Mouse (Mus musculus) MEL (cell line): ENCODE measurements around the gene Arrb2. TPM values are rescaled to one million over a fixed set of nuclear protein-coding genes. Genes with fewer than 3 reads are reported as not detected.

Source experiments
- DNase-seq: peaks from one replicate; pipeline ENCODE4 v3.0.0; 2011; ENCODE audit warnings: low read depth, low spot score
- H3K27ac ChIP-seq: 2 replicates; pipeline ENCODE4 v1.5.1; 2012; ENCODE audit warnings: low read depth, mild to moderate bottlenecking, control low read depth, low read length, moderate library complexity; ENCODE audit not compliant: control insufficient read depth
- H3K27me3 ChIP-seq, 2 experiments: fragments of 150-350 bp in 1 of 2; sonication (generic) in 1 of 2; 2 replicates each; pipeline ENCODE4 v1.6.1; 2012; ENCODE audit warnings: low read length in 2 of 2, mild to moderate bottlenecking in 2 of 2, improper control_type of control experiment in 1 of 2, moderate library complexity in 1 of 2; ENCODE audit not compliant: insufficient read depth in 2 of 2, control insufficient read depth in 1 of 2
- H3K36me3 ChIP-seq, 2 experiments: 2 replicates each; pipeline ENCODE4 v1.6.1; 2012 to 2014; ENCODE audit warnings: low read length in 2 of 2, improper control_type of control experiment in 1 of 2, inconsistent platforms in 1 of 2, mild to moderate bottlenecking in 1 of 2; ENCODE audit not compliant: insufficient read depth in 2 of 2, control insufficient read depth in 1 of 2
- H3K4me1 ChIP-seq, 2 experiments: fragments of 150-350 bp in 1 of 2; sonication (generic) in 1 of 2; 2 replicates each; pipeline ENCODE4 v1.6.1; 2012; ENCODE audit warnings: low read length in 2 of 2, improper control_type of control experiment in 1 of 2, mild to moderate bottlenecking in 1 of 2; ENCODE audit not compliant: insufficient read depth in 2 of 2, control insufficient read depth in 1 of 2
- H3K4me3 ChIP-seq, 2 experiments: fragments of 150-350 bp in 1 of 2; sonication (generic) in 1 of 2; 2 replicates each; pipeline ENCODE4 v1.5.1; 2012; ENCODE audit warnings: low read depth in 2 of 2, low read length in 2 of 2, mild to moderate bottlenecking in 2 of 2, moderate library complexity in 2 of 2, control low read depth in 1 of 2, improper control_type of control experiment in 1 of 2; ENCODE audit not compliant: control insufficient read depth in 1 of 2, insufficient read depth in 1 of 2
- H3K79me2 ChIP-seq: 2 replicates; pipeline ENCODE4 v1.6.1; 2012; ENCODE audit warnings: mild to moderate bottlenecking, low read length, moderate library complexity; ENCODE audit not compliant: control insufficient read depth, poor library complexity, insufficient read depth
- H3K9ac ChIP-seq: 2 replicates; pipeline ENCODE4 v1.6.1; 2012; ENCODE audit warnings: low read depth, mild to moderate bottlenecking, control low read depth, low read length, moderate library complexity; ENCODE audit not compliant: control insufficient read depth, poor library complexity, severe bottlenecking
- H3K9me3 ChIP-seq: fragments of 150-350 bp; sonication (generic); replicated peaks from 2 replicates; pipeline ENCODE4 v1.6.1; 2012; ENCODE audit warnings: mild to moderate bottlenecking, low read length, improper control_type of control experiment, moderate library complexity; ENCODE audit not compliant: insufficient read depth
- BHLHE40 ChIP-seq: IDR thresholded peaks from 2 replicates; pipeline ENCODE4 v1.6.1; 2012; ENCODE audit warnings: low read depth, mild to moderate bottlenecking, inconsistent platforms, low read length, improper control_type of control experiment, borderline replicate concordance
- CHD1 ChIP-seq: IDR thresholded peaks from 2 replicates; pipeline ENCODE4 v1.6.1; 2012; ENCODE audit warnings: low read depth, mild to moderate bottlenecking, inconsistent platforms, low read length, improper control_type of control experiment
- E2F4 ChIP-seq: IDR thresholded peaks from 2 replicates; pipeline ENCODE4 v1.6.1; 2011; ENCODE audit warnings: low read depth, low read length, improper control_type of control experiment, borderline replicate concordance
- EP300 ChIP-seq, 2 experiments: IDR thresholded peaks; 2 replicates each; pipeline ENCODE4 v1.6.1; 2011; ENCODE audit warnings: improper control_type of control experiment in 2 of 2, low read length in 2 of 2, low read depth in 1 of 2, mild to moderate bottlenecking in 1 of 2
- GABPA ChIP-seq: IDR thresholded peaks from 2 replicates; pipeline ENCODE4 v1.6.1; 2012; ENCODE audit warnings: low read depth, mild to moderate bottlenecking, inconsistent platforms, low read length, improper control_type of control experiment, moderate library complexity
- GATA1 ChIP-seq: IDR thresholded peaks from 2 replicates; pipeline ENCODE4 v1.6.1; 2011; ENCODE audit warnings: low read depth, low read length, improper control_type of control experiment
- KAT2A ChIP-seq: conservative IDR thresholded peaks from 2 replicates; pipeline ENCODE4 v1.6.1; 2012; ENCODE audit warnings: low read depth, low read length, improper control_type of control experiment, inconsistent platforms
- MAFK ChIP-seq: IDR thresholded peaks from 2 replicates; pipeline ENCODE4 v1.6.1; 2011; ENCODE audit warnings: low read depth, mild to moderate bottlenecking, low read length, improper control_type of control experiment, borderline replicate concordance
- MEF2A ChIP-seq: IDR thresholded peaks from 2 replicates; pipeline ENCODE4 v1.6.1; 2014; ENCODE audit warnings: low read depth, mild to moderate bottlenecking, inconsistent platforms, low read length, improper control_type of control experiment; ENCODE audit not compliant: poor library complexity, insufficient replicate concordance, severe bottlenecking; ENCODE audit errors: extremely low read depth
- MXI1 ChIP-seq: IDR thresholded peaks from 2 replicates; pipeline ENCODE4 v1.6.1; 2011; ENCODE audit warnings: mild to moderate bottlenecking, low read depth, low read length, improper control_type of control experiment
- MYC ChIP-seq: IDR thresholded peaks from 2 replicates; pipeline ENCODE4 v1.6.1; 2011; ENCODE audit warnings: low read depth, mild to moderate bottlenecking, low read length, improper control_type of control experiment, moderate library complexity
- POLR2A ChIP-seq, 2 experiments: IDR thresholded peaks; 2 replicates each; pipeline ENCODE4 v1.6.1; 2011 to 2012; ENCODE audit warnings: low read length in 2 of 2, mild to moderate bottlenecking in 2 of 2, control low read depth in 1 of 2, improper control_type of control experiment in 1 of 2, low read depth in 1 of 2, moderate library complexity in 1 of 2; ENCODE audit not compliant: control insufficient read depth in 1 of 2, insufficient read depth in 1 of 2, poor library complexity in 1 of 2
- POLR2AphosphoS2 ChIP-seq: IDR thresholded peaks from 2 replicates; pipeline ENCODE4 v1.6.1; 2011; ENCODE audit warnings: low read length, improper control_type of control experiment
- TAL1 ChIP-seq: IDR thresholded peaks from 2 replicates; pipeline ENCODE4 v1.6.1; 2012; ENCODE audit warnings: mild to moderate bottlenecking, inconsistent platforms, low read length, moderate library complexity, mixed read lengths
- USF1 ChIP-seq: IDR thresholded peaks from 2 replicates; pipeline ENCODE4 v1.6.1; 2014; ENCODE audit warnings: low read depth, mild to moderate bottlenecking, inconsistent platforms, low read length, improper control_type of control experiment, moderate library complexity
- USF2 ChIP-seq, 2 experiments: IDR thresholded peaks; 2 replicates each; pipeline ENCODE4 v1.6.1; 2011 to 2012; ENCODE audit warnings: improper control_type of control experiment in 2 of 2, low read length in 2 of 2, borderline replicate concordance in 1 of 2, inconsistent platforms in 1 of 2, low read depth in 1 of 2, mild to moderate bottlenecking in 1 of 2; ENCODE audit not compliant: insufficient read depth in 1 of 2
- ZMIZ1 ChIP-seq: IDR thresholded peaks from 2 replicates; pipeline ENCODE4 v1.6.1; 2012; ENCODE audit warnings: low read depth, mild to moderate bottlenecking, inconsistent platforms, low read length, improper control_type of control experiment, moderate library complexity
- polyA plus RNA-seq, 2 experiments: library from polyadenylated mRNA; stranded (reverse) in 1 of 2; unstranded in 1 of 2; fragments of >175 nt in 1 of 2; fragments of >200 nt in 1 of 2; gene quantifications; 2 replicates each; pipeline versions ENCODE4 v1.2.1 to v1.2.4; 2012; ENCODE audit warnings: low replicate concordance in 2 of 2, low read depth in 1 of 2; ENCODE audit not compliant: insufficient read length in 2 of 2, insufficient read depth in 1 of 2, missing spikeins in 1 of 2
- total RNA-seq: library from RNA; depleted of rRNA; stranded (reverse); fragments of 300-350 nt; gene quantifications from 2 replicates; pipeline ENCODE4 v1.2.3, GENCODE M21; 2012

Arrb2 gene
- total and polyA plus RNA-seq, 3 experiments: 241 to 272 TPM; not detected in 1

- no peak for DNase-seq
- Histone ChIP-seq H3K27ac (peak overlapping the region; percentile 88), H3K4me3 (peak overlapping the region; percentile 64 to 80), H3K27me3 (no peaks in the 10 kb centered on the region), H3K79me2 (peaks cover 31% of the 10 kb centered on the region)
- peak; percentile 98 for TF ChIP-seq MAFK
- TF ChIP-seq POLR2A (IDR thresholded peaks at IDR 0.05; ENCODE audit: control insufficient read depth in 1 of 2, insufficient read depth in 1 of 2, low read depth in 1 of 2, low read length in 2 of 2, poor library complexity in 1 of 2): no peak
- no peak for TF ChIP-seq E2F4
- TF ChIP-seq, all 39 proteins: peak for 1
- no peaks in the 10 kb centered on the region for H3K9me3 ChIP-seq
- H3K9ac ChIP-seq: peak overlapping the region; percentile 88
- peaks cover 0 to 43% of the 10 kb centered on the region in 2 experiments; a peak in 2 of 4 replicates for H3K36me3 ChIP-seq
- peaks cover 13 to 55% of the 10 kb centered on the region in 2 experiments for H3K4me1 ChIP-seq
Measured at GRCm38 (mm10) chr11:70433569-70433943, 1.1 kb downstream of the Arrb2 start.

- DNase-seq: no peak
- Histone ChIP-seq H3K4me1 (peaks cover 13 to 55% of the 10 kb centered on the region in 2 experiments), H3K27ac (peak overlapping the region; percentile 88), H3K79me2 (peaks cover 31% of the 10 kb centered on the region), H3K9ac (peak overlapping the region; percentile 88), H3K9me3 (no peaks in the 10 kb centered on the region), H3K4me3 (peak overlapping the region; percentile 64 to 80; a peak in 3 of 4 replicates), H3K36me3 (peaks cover 0 to 46% of the 10 kb centered on the region in 2 experiments; a peak in 2 of 4 replicates), H3K27me3 (no peaks in the 10 kb centered on the region)
- TF ChIP-seq MXI1 (no peak), USF1 (no peak), USF2 (IDR thresholded peaks at IDR 0.05; ENCODE audit: borderline replicate concordance in 1 of 2, insufficient read depth in 1 of 2, low read depth in 1 of 2, low read length in 2 of 2) (no peak), EP300 (IDR thresholded peaks at IDR 0.05; ENCODE audit: low read depth in 1 of 2, low read length in 2 of 2) (no peak), GABPA (no peak), POLR2AphosphoS2 (no peak), MYC (no peak), MAFK (no peak), BHLHE40 (no peak), TAL1 (no peak), POLR2A (IDR thresholded peaks at IDR 0.05; ENCODE audit: control insufficient read depth in 1 of 2, insufficient read depth in 1 of 2, low read depth in 1 of 2, low read length in 2 of 2, poor library complexity in 1 of 2) (no peak), GATA1 (no peak), ZMIZ1 (no peak), KAT2A (no peak), MEF2A (no peak), CHD1 (no peak)
Measured at GRCm38 (mm10) chr11:70433951-70434350, 1.5 kb downstream of the Arrb2 start.
